Mouse (Mus musculus): ENCODE measurements around the gene Naga. TPM values are rescaled to one million over a fixed set of nuclear protein-coding genes. Genes with fewer than 3 reads are reported as not detected.

The Naga gene
- polyA plus RNA-seq (2015; fragmentation: Nextera tagmentation; extraction: Ambion mirVana), result 36.0 and 38.9 TPM in 2 replicates

DNA sequence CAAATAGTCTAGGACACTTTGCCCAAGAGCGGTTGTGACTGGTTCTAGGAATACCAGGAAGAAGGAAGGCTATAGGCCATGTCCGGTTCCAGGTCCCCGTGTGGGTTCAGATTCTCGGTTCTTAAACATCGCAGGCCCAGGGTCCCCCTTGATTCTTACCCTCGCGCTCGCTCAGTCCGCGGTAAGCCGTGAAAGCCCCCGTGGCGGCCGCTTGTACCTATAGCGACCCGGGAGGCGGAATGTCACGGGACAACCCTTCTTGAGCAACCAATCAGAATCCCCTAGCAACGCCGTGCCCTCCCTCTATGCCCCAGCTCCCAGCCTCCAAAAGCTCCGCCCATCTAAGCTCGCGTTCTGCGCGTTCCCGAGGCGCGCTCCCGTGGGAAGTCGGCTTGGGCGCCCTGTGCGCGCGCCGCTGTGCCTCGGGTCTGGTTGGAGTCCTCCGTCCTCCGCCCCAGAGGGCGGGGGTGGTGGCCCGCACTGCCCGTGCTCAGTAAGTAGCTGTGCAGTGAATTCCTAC is at the start of gene Naga, which contains the start of the genes Pheta2 and Smdt1:
TSS of gene Naga (minus strand) at position 333 of the 520 bp plus-strand sequence.
TSS of gene Pheta2 (plus strand) at position 350 of the 520 bp plus-strand sequence.
TSS of gene Smdt1 (plus strand) at position 367 of the 520 bp plus-strand sequence.

DNA sequence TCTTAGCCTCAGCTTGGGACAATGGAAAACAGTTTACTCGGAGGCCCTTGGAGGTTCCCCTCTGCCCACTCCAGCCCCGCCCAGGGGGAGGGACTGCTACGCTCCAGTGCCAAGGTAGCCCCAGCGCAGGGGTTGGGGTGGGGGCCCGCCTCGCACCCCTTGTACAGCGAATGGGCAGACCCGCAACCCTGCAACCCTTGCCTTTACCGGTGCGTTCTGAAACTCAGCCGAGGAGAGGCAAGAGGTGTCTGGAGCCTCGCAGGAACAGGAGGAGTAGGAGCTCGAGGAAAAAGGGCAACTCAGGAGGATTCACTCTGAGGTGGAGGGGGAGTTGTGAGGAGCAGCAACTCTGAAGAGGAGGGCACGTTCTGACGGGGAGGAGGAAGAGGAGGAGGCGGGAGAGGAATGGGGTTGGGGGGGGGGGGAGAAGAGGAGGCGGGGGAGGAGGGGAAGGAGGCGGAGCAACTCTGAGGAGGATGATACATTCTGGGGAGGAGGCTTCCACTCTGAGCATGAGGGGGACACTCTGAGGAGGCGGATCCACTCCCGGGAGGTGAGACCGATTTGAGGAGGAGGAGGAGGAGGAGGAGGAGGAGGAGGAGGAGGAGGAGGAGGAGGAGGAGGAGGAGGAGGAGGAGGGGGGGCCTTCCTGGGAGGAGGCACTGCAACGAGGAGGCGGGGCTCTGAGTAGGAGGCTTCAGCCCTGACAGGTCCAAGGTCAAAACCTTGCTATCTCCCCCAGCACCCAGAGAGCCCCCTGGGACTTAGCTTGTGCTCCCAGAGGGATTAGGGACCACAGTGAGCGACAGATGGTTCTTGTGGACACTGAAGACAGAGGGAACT is 41.4 kb upstream of the Naga start, which contains the start of gene Cyp2d22:
TSS of gene Cyp2d22 (minus strand) at position 390 of the 843 bp plus-strand sequence.

DNA sequence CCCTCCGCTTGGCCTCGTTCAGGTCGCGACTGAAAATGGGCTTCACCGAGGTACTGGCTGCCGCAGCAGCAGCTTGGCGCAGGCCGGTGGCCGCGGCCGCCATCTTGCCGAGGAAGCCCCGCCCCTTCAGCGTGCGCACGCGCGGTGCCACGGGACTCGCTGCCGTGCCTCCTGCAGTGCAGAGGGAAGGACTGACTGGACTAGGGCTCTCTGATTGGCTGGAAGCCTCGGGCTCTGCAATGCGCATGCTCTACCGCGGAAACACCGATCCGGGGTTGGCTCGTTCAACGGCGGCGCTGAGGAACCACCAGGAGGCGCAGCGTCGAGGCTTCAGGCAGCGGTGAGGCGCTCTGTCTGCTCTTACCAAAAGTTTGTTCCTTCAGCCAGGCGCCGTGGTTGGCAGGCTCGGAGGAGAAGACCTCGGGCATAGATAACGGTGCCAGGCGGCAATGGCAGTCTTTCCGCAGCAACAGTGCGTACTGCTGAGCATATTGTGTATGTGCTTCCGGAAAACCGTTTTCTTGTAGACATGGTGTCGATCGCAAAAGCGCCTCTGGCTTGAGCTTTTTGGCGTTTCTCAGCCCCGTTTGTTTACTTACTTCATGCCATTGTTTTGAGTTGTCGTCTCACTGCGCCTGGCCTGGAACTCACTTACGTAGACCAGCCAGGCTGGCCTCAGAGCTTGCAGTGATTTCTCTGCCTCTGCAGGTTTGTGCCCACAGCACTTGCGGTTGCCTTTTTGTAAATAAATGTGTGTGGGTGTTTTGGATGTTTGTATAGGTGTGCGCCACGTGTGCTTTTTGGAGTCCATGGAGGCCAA is 15.6 kb upstream of the Naga start, which contains the start of gene Ndufa6:
TSS of gene Ndufa6 (minus strand) at position 197 of the 820 bp plus-strand sequence.

DNA sequence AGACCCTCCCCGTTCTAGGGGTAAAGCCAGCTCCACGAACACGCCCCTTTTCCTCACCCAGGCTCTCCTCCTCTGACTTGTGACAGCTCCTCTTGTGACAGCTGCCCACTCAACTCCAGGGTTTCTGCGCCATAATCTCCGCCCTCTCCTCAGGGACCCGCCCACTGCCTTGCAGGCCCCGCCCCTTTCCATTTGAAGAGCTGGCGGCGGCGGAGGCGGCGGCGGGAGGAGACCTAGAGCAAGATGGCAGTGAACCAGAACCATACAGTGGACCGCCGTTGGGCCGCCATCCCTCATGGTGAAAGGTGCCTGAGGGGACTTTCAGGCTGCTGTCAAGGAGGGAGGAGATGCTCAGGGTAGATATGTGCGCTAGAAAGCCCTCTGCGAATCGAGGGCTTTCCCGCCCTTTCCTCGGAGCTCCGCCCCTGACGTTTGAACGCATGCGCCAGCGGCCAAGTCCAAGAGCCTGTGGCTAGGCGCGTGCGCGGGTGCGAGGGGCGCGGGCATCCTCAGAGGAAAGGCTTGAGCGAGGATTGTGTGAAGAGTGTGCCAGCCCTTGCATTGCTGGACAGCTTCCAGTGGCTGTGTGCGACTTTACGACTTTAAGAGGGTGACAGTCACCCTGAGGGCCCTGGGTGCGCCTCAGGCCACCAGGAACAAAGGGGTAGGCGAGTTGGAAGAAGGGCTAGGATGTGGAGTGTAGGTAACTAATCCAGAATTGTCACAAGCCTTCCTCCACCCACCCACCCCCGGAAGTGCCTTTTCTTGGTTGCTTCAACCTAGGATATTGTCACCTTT is 39.8 kb downstream of the Naga start, which contains the start of gene Wbp2nl:
TSS of gene Wbp2nl (plus strand) at position 191 of the 798 bp plus-strand sequence.

Other genes starting within 250 kb of the Naga start
- gene Ccdc134, start 211.0 kb downstream of the Naga start, polyA plus RNA-seq (2015; fragmentation: Nextera tagmentation; extraction: Ambion mirVana), result 9.0 and 11.0 TPM in 2 replicates
- gene Srebf2, start 191.7 kb downstream of the Naga start, polyA plus RNA-seq (2015; fragmentation: Nextera tagmentation; extraction: Ambion mirVana), result 151 and 162 TPM in 2 replicates
- 18.3 and 22.7 TPM in 2 replicates for gene Shisa8, start 126.1 kb downstream of the Naga start, polyA plus RNA-seq (2015; fragmentation: Nextera tagmentation; extraction: Ambion mirVana)
- 0.97 and 1.0 TPM in 2 replicates for gene Tnfrsf13c, start 114.6 kb downstream of the Naga start, polyA plus RNA-seq (2015; fragmentation: Nextera tagmentation; extraction: Ambion mirVana)
- gene Cenpm, start 94.2 kb downstream of the Naga start, polyA plus RNA-seq (2015; fragmentation: Nextera tagmentation; extraction: Ambion mirVana), result 18.2 and 19.0 TPM in 2 replicates
- gene 1500009C09Rik, start 86.5 kb downstream of the Naga start, polyA plus RNA-seq (2015; fragmentation: Nextera tagmentation; extraction: Ambion mirVana), result 13.7 and 17.9 TPM in 2 replicates
- 311 and 334 TPM in 2 replicates for gene Sept3, start 64.0 kb downstream of the Naga start, polyA plus RNA-seq (2015; fragmentation: Nextera tagmentation; extraction: Ambion mirVana)
- 0.32 and 0.43 TPM in 2 replicates for gene Wbp2nl, start 40.0 kb downstream of the Naga start, polyA plus RNA-seq (2015; fragmentation: Nextera tagmentation; extraction: Ambion mirVana)
- 1.4 and 1.5 TPM in 2 replicates for gene Pheta2, start within 50 bp of the Naga start, polyA plus RNA-seq (2015; fragmentation: Nextera tagmentation; extraction: Ambion mirVana)
- 467 TPM in 2 replicates for gene Smdt1, start within 50 bp of the Naga start, polyA plus RNA-seq (2015; fragmentation: Nextera tagmentation; extraction: Ambion mirVana)
- 557 and 602 TPM in 2 replicates for gene Ndufa6, start 15.4 kb upstream of the Naga start, polyA plus RNA-seq (2015; fragmentation: Nextera tagmentation; extraction: Ambion mirVana)
- 5.4 and 6.0 TPM in 2 replicates for gene Cyp2d22, start 41.3 kb upstream of the Naga start, polyA plus RNA-seq (2015; fragmentation: Nextera tagmentation; extraction: Ambion mirVana)
- not detected in 2 replicates for gene Cyp2d11, start 55.1 kb upstream of the Naga start, polyA plus RNA-seq (2015; fragmentation: Nextera tagmentation; extraction: Ambion mirVana)
- not detected in 2 replicates for gene Cyp2d10, start 68.3 kb upstream of the Naga start, polyA plus RNA-seq (2015; fragmentation: Nextera tagmentation; extraction: Ambion mirVana)
- gene Cyp2d9, start 94.5 kb upstream of the Naga start, polyA plus RNA-seq (2015; fragmentation: Nextera tagmentation; extraction: Ambion mirVana), result not detected in 2 replicates
- gene Cyp2d12, start 216.1 kb upstream of the Naga start, polyA plus RNA-seq (2015; fragmentation: Nextera tagmentation; extraction: Ambion mirVana), result not detected in 2 replicates

Measured in neural tube, postnatal 0 days (tissue).